Comparison of ENCODE assay signal across 9 mouse cellular contexts in genomic region chr15:100910381-100910841, GRCm38 (mm10). TPM values are rescaled to one million over a fixed set of nuclear protein-coding genes. Genes with fewer than 3 reads are reported as not detected.
DNase-seq lines count a peak whose midpoint lies in the region; ATAC-seq and TF ChIP-seq lines count a peak whose summit lies in the region.
"Had no signal": no experiment of that assay in that cellular context is flagged by ENCODE, and none has a peak within 500 bp of the region (broad histone marks: within the 10 kb centered on the region; RNA-seq: fewer than 3 reads in every experiment).

No protein-coding gene starts in this region.

- H3K4me2 ChIP-seq in embryonic facial prominence, embryonic 14.5 days (ENCODE audit: low read depth, low read length): no peak overlapping the region
- no peak overlapping the region; the same call in 1 of the 2 replicates for H3K4me2 ChIP-seq in neural tube, embryonic 15.5 days
- no peak overlapping the region for H3K4me2 ChIP-seq in intestine, postnatal 0 days (replicated peaks; ENCODE audit: low read depth)

- no peak for TF ChIP-seq CTCF in heart, adult 2 months (IDR thresholded peaks at IDR 0.05)
- no peak for TF ChIP-seq CTCF in intestine, postnatal 0 days (IDR thresholded peaks at IDR 0.05; ENCODE audit: low read depth)

- no peaks in the 10 kb centered on the region for H3K79me2 ChIP-seq in heart, adult 2 months (replicated peaks; ENCODE audit: control insufficient read depth, insufficient read depth, low read length)

- H3K9me3 ChIP-seq in embryonic facial prominence, embryonic 14.5 days (ENCODE audit: control insufficient read depth, low read length): no peaks in the 10 kb centered on the region
- H3K9me3 ChIP-seq in neural tube, embryonic 15.5 days (replicated peaks): no peaks in the 10 kb centered on the region
- H3K9me3 ChIP-seq in intestine, postnatal 0 days (ENCODE audit: control insufficient read depth): no peaks in the 10 kb centered on the region

- no peak; the same call in 1 of the 2 replicates for ATAC-seq in embryonic facial prominence, embryonic 14.5 days (ENCODE audit: low read depth)
- ATAC-seq in neural tube, embryonic 15.5 days (ENCODE audit: low FRiP score): no peak
- no peak for ATAC-seq in megakaryocyte-erythroid progenitor cell, adult 5-6 weeks (replicated peaks; ENCODE audit: low FRiP score, low TSS enrichment, poor library complexity, severe bottlenecking)
- no peak for ATAC-seq in intestine, postnatal 0 days

- no peak for TF ChIP-seq POLR2A in heart, adult 2 months (IDR thresholded peaks at IDR 0.05; ENCODE audit: insufficient read depth, low read depth, low read length)

- no peak overlapping the region for H3K9ac ChIP-seq in embryonic facial prominence, embryonic 14.5 days (ENCODE audit: low read depth, low read length)
- no peak overlapping the region for H3K9ac ChIP-seq in neural tube, embryonic 15.5 days (replicated peaks)
- H3K9ac ChIP-seq in heart, adult 2 months (ENCODE audit: low read depth, low read length): no peak overlapping the region
- no peak overlapping the region for H3K9ac ChIP-seq in intestine, postnatal 0 days (ENCODE audit: low read depth, low read length)

- intact Hi-C loops in heart, adult 2 months (cut with DNase I): no loop called here

- H3K4me1 ChIP-seq in embryonic facial prominence, embryonic 14.5 days (ENCODE audit: control insufficient read depth, insufficient read depth, low read length): no peaks in the 10 kb centered on the region
- peaks cover 37% of the 10 kb centered on the region for H3K4me1 ChIP-seq in neural tube, embryonic 15.5 days
- H3K4me1 ChIP-seq in heart, adult 2 months (ENCODE audit: control insufficient read depth, insufficient read depth, low read length): no peaks in the 10 kb centered on the region; the same call in 1 of the 2 replicates
- H3K4me1 ChIP-seq in intestine, postnatal 0 days (replicated peaks; ENCODE audit: control insufficient read depth, insufficient read depth, low read length): no peaks in the 10 kb centered on the region

- H3K27ac ChIP-seq in embryonic facial prominence, embryonic 14.5 days (replicated peaks; ENCODE audit: low read depth, low read length): no peak overlapping the region
- H3K27ac ChIP-seq in neural tube, embryonic 15.5 days (replicated peaks): peak overlapping the region; percentile 64
- no peak overlapping the region for H3K27ac ChIP-seq in heart, adult 2 months
- no peak overlapping the region for H3K27ac ChIP-seq in intestine, postnatal 0 days (ENCODE audit: low read depth, low read length)

- DNase-seq in adrenal gland, postnatal 36 days: peak; percentile 47 to 66
- DNase-seq in embryonic facial prominence, embryonic 14.5 days (ENCODE audit: low spot score): peak; percentile 12
- peak; percentile 52 for DNase-seq in layer of hippocampus, adult 9-11 months
- DNase-seq in heart, adult 2 months: no peak
- DNase-seq in testis, postnatal 14 days (ENCODE audit: low spot score): no peak

- 50% methylated on average over 10 of the region's 10 CpGs for WGBS in embryonic facial prominence, embryonic 14.5 days
- 38% methylated on average over 10 of the region's 10 CpGs for WGBS in neural tube, embryonic 15.5 days
- 41% methylated on average over 10 of the region's 10 CpGs for WGBS in heart, adult 2 months
- WGBS in intestine, postnatal 0 days: 72% methylated on average over 10 of the region's 10 CpGs

- no peaks in the 10 kb centered on the region for H3K36me3 ChIP-seq in embryonic facial prominence, embryonic 14.5 days (ENCODE audit: control insufficient read depth, insufficient read depth, low read length)
- H3K36me3 ChIP-seq in neural tube, embryonic 15.5 days: no peaks in the 10 kb centered on the region
- H3K36me3 ChIP-seq in heart, adult 2 months (ENCODE audit: control insufficient read depth, insufficient read depth, low read length): no peaks in the 10 kb centered on the region
- no peaks in the 10 kb centered on the region for H3K36me3 ChIP-seq in intestine, postnatal 0 days (ENCODE audit: control insufficient read depth, insufficient read depth)

- TF ChIP-seq EP300 in heart, adult 2 months (IDR thresholded peaks at IDR 0.05; ENCODE audit: insufficient read depth, low read depth, low read length): no peak

- no peaks in the 10 kb centered on the region for H3K27me3 ChIP-seq in embryonic facial prominence, embryonic 14.5 days (replicated peaks; ENCODE audit: control insufficient read depth, insufficient read depth, low read length)
- H3K27me3 ChIP-seq in neural tube, embryonic 15.5 days (replicated peaks): no peaks in the 10 kb centered on the region
- peaks cover 1% of the 10 kb centered on the region; the same call in 1 of the 2 replicates for H3K27me3 ChIP-seq in heart, adult 2 months (ENCODE audit: control insufficient read depth, insufficient read depth, low read length)
- no peaks in the 10 kb centered on the region for H3K27me3 ChIP-seq in intestine, postnatal 0 days (replicated peaks; ENCODE audit: control insufficient read depth, insufficient read depth, low read length)

- H3K4me3 ChIP-seq in embryonic facial prominence, embryonic 14.5 days (ENCODE audit: low read depth, low read length): no peak overlapping the region
- H3K4me3 ChIP-seq in neural tube, embryonic 15.5 days (replicated peaks): no peak overlapping the region
- H3K4me3 ChIP-seq in heart, adult 2 months: no peak overlapping the region
- no peak overlapping the region for H3K4me3 ChIP-seq in intestine, postnatal 0 days (ENCODE audit: low read depth, low read length)
- H3K4me3 ChIP-seq: erythroblast, embryonic 14.5 days had no signal

RNA-seq across cellular contexts. Expression of gene Scn8a, which starts 40.8 kb away (rescaled TPM):
- 1 to 10 TPM; 2.8 to 3.1 TPM for total RNA-seq in adrenal gland, postnatal 36 days (2021)
- polyA plus RNA-seq in embryonic facial prominence, embryonic 14.5 days (2014; fragmentation: Nextera tagmentation; extraction: Ambion mirVana): 4.9 and 5.3 TPM in 2 replicates
- 24.9 and 29.2 TPM in 2 replicates for polyA plus RNA-seq in neural tube, embryonic 15.5 days (2015; fragmentation: Nextera tagmentation; extraction: Ambion mirVana)
- under 1 TPM in 1 of 2 experiments, not detected in 1; 0.02 TPM for total RNA-seq in heart, adult 2 months (2021)
- 0.09 TPM in 1 of 2 replicates, not detected in the other for polyA plus RNA-seq in heart, adult 2 months (2012; rRNA removed)
- total RNA-seq in megakaryocyte-erythroid progenitor cell, adult 5-6 weeks (2014; fragmentation: Nextera tagmentation): not detected in 2 replicates
- not detected in 2 replicates for total RNA-seq in megakaryocyte-erythroid progenitor cell, adult 5-6 weeks (2017)
- 0.55 and 0.59 TPM in 2 replicates for polyA plus RNA-seq in intestine, postnatal 0 days (2015; fragmentation: Nextera tagmentation; extraction: Ambion mirVana)
- polyA plus RNA-seq: erythroblast, embryonic 14.5 days had no signal

Comparison
In these comparisons a context has a peak if more than half of its experiments do, and no peak if none do; other contexts are left out.
1. DNase-seq: peak in adrenal gland, postnatal 36 days (2 of 2), embryonic facial prominence, embryonic 14.5 days (single experiment) and layer of hippocampus, adult 9-11 months (single experiment); none in heart, adult 2 months (0 of 2) and testis, postnatal 14 days (single experiment).